Mouse (Mus musculus) testis, adult 2 months (tissue): ENCODE data around the gene Krit1. TPM values are rescaled to one million over a fixed set of nuclear protein-coding genes. Genes with fewer than 3 reads are reported as not detected.
"Not testable (repeated sequence)": the region's sequence is repeated elsewhere in the genome, so short reads cannot be mapped to it uniquely, and the experiment has no call there.

ENCODE experiments used
- H3K27ac ChIP-seq: fragments of 200-500 bp; 2 replicates; pipeline ENCODE4 v1.5.1; 2012; ENCODE audit warnings: low read depth, low read length; ENCODE audit not compliant: control insufficient read depth, insufficient read depth
- H3K27me3 ChIP-seq: fragments of 200-500 bp; 2 replicates; pipeline ENCODE4 v1.6.1; 2012; ENCODE audit warnings: mild to moderate bottlenecking, low read length, moderate library complexity; ENCODE audit not compliant: control insufficient read depth, insufficient read depth
- H3K36me3 ChIP-seq: fragments of 200-500 bp; 2 replicates; pipeline ENCODE4 v1.6.1; 2012; ENCODE audit warnings: mild to moderate bottlenecking, low read length; ENCODE audit not compliant: control insufficient read depth, insufficient read depth
- H3K4me1 ChIP-seq: fragments of 200-500 bp; 2 replicates; pipeline ENCODE4 v1.6.1; 2012; ENCODE audit warnings: low read length; ENCODE audit not compliant: control insufficient read depth, insufficient read depth
- H3K4me3 ChIP-seq: fragments of 200-500 bp; 2 replicates; pipeline ENCODE4 v1.5.1; 2012; ENCODE audit warnings: low read depth, mild to moderate bottlenecking, low read length, moderate library complexity, mixed read lengths; ENCODE audit not compliant: control insufficient read depth
- CTCF ChIP-seq: fragments of 200-500 bp; IDR thresholded peaks from 2 replicates; pipeline ENCODE4 v1.5.1; 2012; ENCODE audit warnings: low read depth, mild to moderate bottlenecking, inconsistent platforms, low read length, moderate library complexity; ENCODE audit not compliant: control insufficient read depth, insufficient read depth, insufficient replicate concordance
- POLR2A ChIP-seq: fragments of 200-500 bp; IDR thresholded peaks from 2 replicates; pipeline ENCODE4 v1.6.1; 2012; ENCODE audit warnings: low read depth, mild to moderate bottlenecking, inconsistent platforms, low read length, moderate library complexity; ENCODE audit not compliant: control insufficient read depth
- polyA plus RNA-seq: library from polyadenylated mRNA; depleted of rRNA; stranded (reverse); fragments of >200 nt; gene quantifications from 2 replicates; pipeline ENCODE4 v1.2.3, GENCODE M21; 2012

Gene Krit1
- polyA plus RNA-seq, 1 experiment = 11.9 TPM

- TF ChIP-seq POLR2A (no peak), CTCF (no peak)
- Histone ChIP-seq H3K4me3 (peak overlapping the region; percentile 95), H3K36me3 (no peaks in the 10 kb centered on the region), H3K4me1 (peaks cover 2% of the 10 kb centered on the region), H3K27me3 (no peaks in the 10 kb centered on the region), H3K27ac (peak overlapping the region; percentile 91)
These were observed 545 bp downstream of the Krit1 start for GRCm38 (mm10) chr5:3803292-3804165.

- Histone ChIP-seq H3K36me3 (no peaks in the 10 kb centered on the region; the same call in 1 of the 2 replicates), H3K27ac (no peak overlapping the region), H3K4me1 (no peaks in the 10 kb centered on the region), H3K4me3 (no peak overlapping the region), H3K27me3 (no peaks in the 10 kb centered on the region)
- TF ChIP-seq CTCF = no peak
- TF ChIP-seq POLR2A = no peak
These were observed 5.5 kb downstream of the Krit1 start for GRCm38 (mm10) chr5:3808472-3808871.

- no peaks in the 10 kb centered on the region for H3K27me3 ChIP-seq
- no peak overlapping the region for H3K4me3 ChIP-seq
- H3K4me1 ChIP-seq = no peaks in the 10 kb centered on the region
- no peak for TF ChIP-seq POLR2A
- TF ChIP-seq CTCF = no peak
- no peak overlapping the region for H3K27ac ChIP-seq
- H3K36me3 ChIP-seq = no peaks in the 10 kb centered on the region; the same call in 1 of the 2 replicates
These were observed 31.1 kb downstream of the Krit1 start for GRCm38 (mm10) chr5:3834107-3834506.

- peaks cover 7% of the 10 kb centered on the region for H3K4me1 ChIP-seq
- peak within 1 kb of the TSS; percentile 86 for H3K4me3 ChIP-seq
- TF ChIP-seq CTCF (no peak), POLR2A (peak; percentile 45; the same call in 1 of the 2 replicates)
- H3K27ac ChIP-seq = peak within 1 kb of the TSS; percentile 61
- no peaks in the 10 kb centered on the region for H3K36me3 ChIP-seq
- H3K27me3 ChIP-seq = no peaks in the 10 kb centered on the region
These were observed 42.0 kb downstream of the Krit1 start, which contains the start of gene Lrrd1 for GRCm38 (mm10) chr5:3845026-3845425. Lrrd1 (plus strand) TSS chr5:3845173.

GRCm38 (mm10) chr5:3870161-3870560 lies 67.2 kb downstream of the Krit1 start:
- no peaks in the 10 kb centered on the region for H3K27me3 ChIP-seq
- no peak for TF ChIP-seq CTCF
- no peak for TF ChIP-seq POLR2A
- no peak overlapping the region for H3K4me3 ChIP-seq
- H3K4me1 ChIP-seq = no peaks in the 10 kb centered on the region
- H3K27ac ChIP-seq = no peak overlapping the region
- H3K36me3 ChIP-seq = no peaks in the 10 kb centered on the region

- H3K27me3 ChIP-seq = no peaks in the 10 kb centered on the region
- no peak overlapping the region for H3K27ac ChIP-seq
- TF ChIP-seq POLR2A (no peak), CTCF (no peak)
- H3K4me3 ChIP-seq = no peak overlapping the region
- no peaks in the 10 kb centered on the region for H3K4me1 ChIP-seq
- no peaks in the 10 kb centered on the region for H3K36me3 ChIP-seq
These were observed 69.4 kb downstream of the Krit1 start for GRCm38 (mm10) chr5:3872348-3872747.

- Histone ChIP-seq H3K4me3 (no peak overlapping the region), H3K27ac (no peak overlapping the region), H3K36me3 (no peaks in the 10 kb centered on the region), H3K4me1 (no peaks in the 10 kb centered on the region), H3K27me3 (no peaks in the 10 kb centered on the region)
- TF ChIP-seq POLR2A (no peak), CTCF (no peak)
These were observed 70.5 kb downstream of the Krit1 start for GRCm38 (mm10) chr5:3873485-3873884.

- not testable (repeated sequence) for H3K4me3 ChIP-seq, H3K36me3 ChIP-seq, H3K4me1 ChIP-seq, H3K27ac ChIP-seq, H3K27me3 ChIP-seq
These were observed 83.9 kb downstream of the Krit1 start for GRCm38 (mm10) chr5:3886862-3887261.
